Mouse (Mus musculus): ENCODE results near the gene Spopl. TPM values are rescaled to one million over a fixed set of nuclear protein-coding genes. Genes with fewer than 3 reads are reported as not detected.
"Not testable (repeated sequence)": the region's sequence is repeated elsewhere in the genome, so short reads cannot be mapped to it uniquely, and the experiment has no call there.

Spopl gene
- 11.2 and 14.5 TPM in 2 replicates for polyA plus RNA-seq (2015; fragmentation: Nextera tagmentation; extraction: Ambion mirVana)

GRCm38 (mm10) chr2:23571302-23572156 is at the start of gene Spopl:
Gene Spopl, minus strand, starts transcription at chr2:23572106.
- Histone ChIP-seq H3K36me3 (no peaks in the 10 kb centered on the region), H3K27ac (peak within 1 kb of the TSS; percentile 69), H3K9me3 (no peaks in the 10 kb centered on the region), H3K4me3 (peak within 1 kb of the TSS; percentile 95), H3K4me2 (replicated peaks) (peak within 1 kb of the TSS; percentile 79), H3K4me1 (peaks cover 12% of the 10 kb centered on the region), H3K27me3 (peaks cover 4% of the 10 kb centered on the region), H3K9ac (peak within 1 kb of the TSS; percentile 97)
- ATAC-seq (ENCODE audit: low FRiP score, low read depth), result peak; percentile 96
- WGBS, result 2% methylated on average over 45 of the region's 58 CpGs

DNA sequence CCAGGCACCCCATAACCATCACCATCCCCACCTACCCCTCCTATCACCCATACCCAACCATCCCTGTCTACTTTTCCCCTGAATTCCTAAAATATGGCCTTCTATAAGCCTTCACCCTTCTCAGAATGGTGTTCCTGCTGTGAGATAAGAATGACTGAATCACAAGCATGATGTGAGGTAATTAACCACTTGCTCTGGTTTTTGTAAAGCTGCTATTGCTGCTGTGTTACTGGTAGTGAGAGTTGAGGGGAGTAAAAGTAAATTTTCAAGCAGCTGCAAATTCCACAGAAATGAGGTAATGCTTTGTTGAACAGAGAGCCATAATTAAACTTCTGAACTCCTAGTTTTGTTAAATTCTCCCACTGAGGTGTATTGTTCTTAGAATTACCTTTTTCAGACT is 48.2 kb upstream of the Spopl start:
- H3K27ac ChIP-seq, result no peak overlapping the region
- H3K9ac ChIP-seq, result no peak overlapping the region
- no peaks in the 10 kb centered on the region for H3K9me3 ChIP-seq
- ATAC-seq (ENCODE audit: low FRiP score, low read depth), result peak; percentile 36; the same call in 1 of the 2 replicates
- no peaks in the 10 kb centered on the region for H3K36me3 ChIP-seq
- H3K4me3 ChIP-seq, result no peak overlapping the region
- no peak overlapping the region for H3K4me2 ChIP-seq (replicated peaks)
- no peaks in the 10 kb centered on the region for H3K27me3 ChIP-seq
- H3K4me1 ChIP-seq, result no peaks in the 10 kb centered on the region

- no peaks in the 10 kb centered on the region for H3K4me1 ChIP-seq
- no peaks in the 10 kb centered on the region for H3K36me3 ChIP-seq
- H3K4me2 ChIP-seq (replicated peaks), result no peak overlapping the region
- no peaks in the 10 kb centered on the region for H3K27me3 ChIP-seq
- no peak overlapping the region for H3K9ac ChIP-seq
- H3K27ac ChIP-seq, result no peak overlapping the region
- H3K4me3 ChIP-seq, result no peak overlapping the region
- ATAC-seq (ENCODE audit: low FRiP score, low read depth), result no peak
- H3K9me3 ChIP-seq, result no peaks in the 10 kb centered on the region
Observed at GRCm38 (mm10) chr2:23617989-23618388, 46.1 kb upstream of the Spopl start.

DNA sequence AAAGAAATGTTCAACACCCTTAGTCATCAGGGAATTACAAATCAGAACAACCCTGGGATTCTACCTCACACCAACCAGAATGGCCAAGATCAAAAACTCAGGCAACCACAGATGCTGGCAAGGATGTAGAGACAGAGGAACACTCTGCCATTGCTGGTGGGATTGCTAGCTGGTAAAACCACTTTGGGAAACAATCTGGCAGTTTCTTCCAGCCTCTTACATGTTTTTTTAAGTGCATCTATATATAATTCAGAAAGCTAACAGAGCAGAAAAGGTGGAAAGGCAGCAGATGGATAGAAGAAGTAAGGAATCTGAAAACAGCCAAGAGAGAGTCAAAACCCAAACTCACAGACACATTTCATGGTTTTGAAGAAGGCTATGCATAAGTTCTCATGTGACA is 33.5 kb upstream of the Spopl start:
- Histone ChIP-seq H3K27me3 (no peaks in the 10 kb centered on the region), H3K27ac (no peak overlapping the region), H3K4me1 (no peaks in the 10 kb centered on the region), H3K4me2 (replicated peaks) (no peak overlapping the region), H3K4me3 (no peak overlapping the region), H3K9ac (no peak overlapping the region), H3K9me3 (no peaks in the 10 kb centered on the region), H3K36me3 (no peaks in the 10 kb centered on the region)
- no peak for ATAC-seq (ENCODE audit: low FRiP score, low read depth)

DNA sequence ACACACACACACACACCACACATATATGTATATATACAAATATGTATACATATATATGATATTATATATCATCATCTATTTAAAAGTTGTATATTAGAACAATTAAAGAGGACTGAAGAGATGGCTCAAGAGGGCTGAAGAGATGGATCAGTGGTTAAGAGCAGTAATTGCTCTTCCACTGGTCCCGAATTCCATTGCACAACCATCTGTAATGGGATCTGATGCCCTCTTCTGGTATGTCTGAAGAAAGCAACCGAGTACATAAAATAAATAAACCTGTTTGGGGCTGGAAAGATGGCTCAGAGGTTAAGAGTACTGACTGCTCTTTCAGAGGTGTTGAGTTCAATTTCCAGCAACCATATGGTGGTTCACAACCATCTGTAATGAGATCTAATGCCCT is 16.9 kb upstream of the Spopl start:
- ATAC-seq (ENCODE audit: low FRiP score, low read depth), result no peak
- Histone ChIP-seq H3K4me3 (no peak overlapping the region), H3K4me1 (no peaks in the 10 kb centered on the region), H3K27ac (no peak overlapping the region), H3K4me2 (replicated peaks) (no peak overlapping the region), H3K36me3 (no peaks in the 10 kb centered on the region), H3K9me3 (no peaks in the 10 kb centered on the region), H3K27me3 (no peaks in the 10 kb centered on the region), H3K9ac (no peak overlapping the region)
- WGBS, result 42% methylated on average over 2 of the region's 2 CpGs

DNA sequence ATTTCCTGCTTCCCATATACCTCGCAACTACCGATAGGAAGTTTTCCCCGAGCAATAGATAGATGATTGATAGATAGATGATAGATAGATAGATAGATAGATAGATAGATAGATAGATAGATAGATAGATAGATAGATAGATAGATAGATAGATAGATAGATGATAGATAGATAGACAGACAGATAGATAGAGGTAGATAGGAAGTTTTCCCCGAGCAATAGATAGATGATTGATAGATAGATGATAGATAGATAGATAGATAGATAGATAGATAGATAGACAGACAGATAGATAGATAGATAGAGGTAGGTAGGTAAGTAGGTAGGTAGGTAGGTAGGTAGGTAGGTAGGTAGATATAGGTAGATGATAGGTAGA is 239 bp upstream of the Spopl start:
- H3K27ac ChIP-seq, result not testable (repeated sequence)

GRCm38 (mm10) chr2:23570563-23570962 is 1.3 kb downstream of the Spopl start:
- peak overlapping the region; percentile 79 for H3K4me2 ChIP-seq (replicated peaks)
- H3K4me1 ChIP-seq, result peaks cover 12% of the 10 kb centered on the region
- 83% methylated on average over 4 of the region's 4 CpGs for WGBS
- no peaks in the 10 kb centered on the region for H3K9me3 ChIP-seq
- 0 out of 2 replicates have a peak overlapping the region, but pooled peaks have one; percentile 97 for H3K9ac ChIP-seq
- H3K36me3 ChIP-seq, result no peaks in the 10 kb centered on the region
- no peak for ATAC-seq (ENCODE audit: low FRiP score, low read depth)
- peaks cover 4% of the 10 kb centered on the region for H3K27me3 ChIP-seq
- H3K27ac ChIP-seq, result no peak overlapping the region
- peak overlapping the region; percentile 95 for H3K4me3 ChIP-seq

More for the DNA sequence above, 239 bp upstream of the Spopl start:
- ATAC-seq (ENCODE audit: low FRiP score, low read depth); H3K9me3 ChIP-seq; H3K27me3 ChIP-seq; H3K36me3 ChIP-seq: not testable (repeated sequence)
- Histone ChIP-seq H3K4me2 (replicated peaks) (peak overlapping the region; percentile 79), H3K9ac (peak overlapping the region; percentile 97; the same call in 1 of the 2 replicates), H3K4me1 (peaks cover 12% of the 10 kb centered on the region), H3K4me3 (peak overlapping the region; percentile 95)
- WGBS, result 24% methylated on average over 4 of the region's 4 CpGs

DNA sequence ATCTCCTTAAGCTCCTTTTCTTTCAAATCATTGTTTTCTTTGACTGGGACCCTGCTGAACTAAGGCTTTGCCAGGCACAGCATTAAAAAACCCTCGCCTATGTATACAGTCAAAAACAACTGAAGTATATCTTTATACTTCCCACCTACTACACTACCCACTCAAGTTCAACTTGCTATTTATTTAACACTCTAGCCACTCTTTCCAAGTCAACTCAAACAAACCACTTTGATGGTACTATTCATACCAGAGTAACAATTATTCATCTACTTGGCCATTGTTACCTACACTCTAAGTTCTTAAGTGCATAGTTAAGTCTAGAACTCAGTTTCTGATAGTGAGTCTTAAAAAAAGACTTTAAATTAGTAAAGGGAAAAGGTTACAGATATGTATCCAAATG is 3.1 kb downstream of the Spopl start:
- H3K4me2 ChIP-seq (replicated peaks), result no peak overlapping the region
- WGBS, result 86% methylated on average over 1 of the region's 1 CpGs
- H3K27ac ChIP-seq, result no peak overlapping the region

GRCm38 (mm10) chr2:23565081-23565801 is 6.7 kb downstream of the Spopl start:
- Histone ChIP-seq H3K4me2 (replicated peaks) (no peak overlapping the region), H3K36me3 (no peaks in the 10 kb centered on the region; the same call in 1 of the 2 replicates), H3K9me3 (peaks cover 2% of the 10 kb centered on the region; the same call in 1 of the 2 replicates), H3K9ac (no peak overlapping the region), H3K27me3 (no peaks in the 10 kb centered on the region), H3K4me1 (peaks cover 3% of the 10 kb centered on the region), H3K27ac (no peak overlapping the region), H3K4me3 (no peak overlapping the region)
- 93% methylated on average over 2 of the region's 2 CpGs for WGBS
- no peak for ATAC-seq (ENCODE audit: low FRiP score, low read depth)

More for the DNA sequence above, 3.1 kb downstream of the Spopl start:
- Histone ChIP-seq H3K36me3 (no peaks in the 10 kb centered on the region), H3K27me3 (peaks cover 4% of the 10 kb centered on the region), H3K9me3 (no peaks in the 10 kb centered on the region), H3K9ac (no peak overlapping the region), H3K4me1 (peaks cover 12% of the 10 kb centered on the region), H3K4me3 (no peak overlapping the region)
- ATAC-seq (ENCODE audit: low FRiP score, low read depth), result no peak

- no peaks in the 10 kb centered on the region for H3K4me1 ChIP-seq
- no peak overlapping the region for H3K9ac ChIP-seq
- no peaks in the 10 kb centered on the region for H3K27me3 ChIP-seq
- H3K36me3 ChIP-seq, result no peaks in the 10 kb centered on the region; the same call in 1 of the 2 replicates
- no peak overlapping the region for H3K4me3 ChIP-seq
- no peak for ATAC-seq (ENCODE audit: low FRiP score, low read depth)
- no peak overlapping the region for H3K27ac ChIP-seq
- H3K9me3 ChIP-seq, result peaks cover 2% of the 10 kb centered on the region; the same call in 1 of the 2 replicates
- no peak overlapping the region for H3K4me2 ChIP-seq (replicated peaks)
- WGBS, result 92% methylated on average over 3 of the region's 3 CpGs
Observed at GRCm38 (mm10) chr2:23562898-23563297, 9.0 kb downstream of the Spopl start.

- Histone ChIP-seq H3K9me3 (peaks cover 2% of the 10 kb centered on the region; the same call in 1 of the 2 replicates), H3K36me3 (no peaks in the 10 kb centered on the region; the same call in 1 of the 2 replicates), H3K27me3 (no peaks in the 10 kb centered on the region), H3K27ac (no peak overlapping the region), H3K4me2 (replicated peaks) (no peak overlapping the region), H3K4me1 (no peaks in the 10 kb centered on the region), H3K9ac (no peak overlapping the region), H3K4me3 (no peak overlapping the region)
- 89% methylated on average over 2 of the region's 2 CpGs for WGBS
- no peak for ATAC-seq (ENCODE audit: low FRiP score, low read depth)
Observed at GRCm38 (mm10) chr2:23559186-23559585, 12.7 kb downstream of the Spopl start.

GRCm38 (mm10) chr2:23551235-23551634 is 20.7 kb downstream of the Spopl start:
- Histone ChIP-seq H3K4me2 (replicated peaks) (no peak overlapping the region), H3K9me3 (no peaks in the 10 kb centered on the region), H3K9ac (no peak overlapping the region), H3K27ac (no peak overlapping the region), H3K36me3 (no peaks in the 10 kb centered on the region), H3K27me3 (no peaks in the 10 kb centered on the region), H3K4me3 (no peak overlapping the region), H3K4me1 (no peaks in the 10 kb centered on the region)
- WGBS, result 88% methylated on average over 1 of the region's 1 CpGs
- no peak for ATAC-seq (ENCODE audit: low FRiP score, low read depth)
